ENCODE assay signal across 15 mouse cellular contexts in the genomic region with DNA sequence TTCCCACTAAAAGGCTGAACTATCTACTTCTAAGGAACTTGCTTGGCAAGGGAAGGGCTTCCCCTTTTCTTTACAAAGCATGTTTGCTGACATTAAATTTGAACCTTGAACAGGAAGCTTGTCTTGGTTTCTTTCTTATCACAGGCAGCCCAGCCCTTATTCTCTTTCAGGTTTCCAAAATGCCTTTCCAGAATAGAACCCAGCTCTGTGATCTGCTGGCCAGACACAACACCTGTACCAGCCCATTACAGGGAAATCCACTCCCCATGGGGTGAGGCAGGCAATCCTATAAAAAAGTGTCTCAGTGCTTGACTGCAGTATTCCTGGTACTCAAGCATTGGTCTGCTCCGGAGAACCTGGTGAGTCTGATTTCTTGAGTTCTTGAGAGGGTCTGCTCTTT. TPM values are rescaled to one million over a fixed set of nuclear protein-coding genes. Genes with fewer than 3 reads are reported as not detected.
DNase-seq lines count a peak whose midpoint lies in the region; ATAC-seq and TF ChIP-seq lines count a peak whose summit lies in the region.
"Not testable (repeated sequence)": the region's sequence is repeated elsewhere in the genome, so short reads cannot be mapped to it uniquely, and the experiment has no call there.
"Had no signal": no experiment of that assay in that cellular context is flagged by ENCODE, and none has a peak within 500 bp of the region (broad histone marks: within the 10 kb centered on the region; RNA-seq: fewer than 3 reads in every experiment).

Gene Sprr2a3, plus strand, starts transcription at position 317 of the 400 bp plus-strand sequence.

- TF ChIP-seq EP300 in ES-Bruce4 (IDR thresholded peaks at IDR 0.05; ENCODE audit: insufficient read depth, low read depth, low read length); stomach, postnatal 0 days (optimal IDR thresholded peaks at IDR 0.05): not testable (repeated sequence)

- not testable (repeated sequence) for TF ChIP-seq POLR2A in ES-Bruce4 (IDR thresholded peaks at IDR 0.05; ENCODE audit: insufficient read depth, low read length); small intestine, adult 2 months (IDR thresholded peaks at IDR 0.05; ENCODE audit: low read depth, low read length)

- WGBS in intestine, embryonic 15.5 days, result 90% methylated on average over 1 of the region's 1 CpGs
- WGBS in intestine, postnatal 0 days, result 58% methylated on average over 1 of the region's 1 CpGs
- 41% methylated on average over 1 of the region's 1 CpGs for WGBS in small intestine, adult 2 months
- 81% methylated on average over 1 of the region's 1 CpGs for WGBS in stomach, embryonic 15.5 days
- 74% methylated on average over 1 of the region's 1 CpGs for WGBS in stomach, postnatal 0 days

- ATAC-seq in intestine, embryonic 15.5 days, result peak; percentile 58
- ATAC-seq in intestine, postnatal 0 days, result peak; percentile 26
- 0 out of 2 replicates have a peak, but pooled peaks have one; percentile 20 for ATAC-seq in stomach, embryonic 15.5 days (ENCODE audit: insufficient read depth, low FRiP score, low read depth)
- peak; percentile 84 for ATAC-seq in stomach, postnatal 0 days (ENCODE audit: low FRiP score, low TSS enrichment)

- not testable (repeated sequence) for H3K4me3 ChIP-seq in ES-Bruce4 (ENCODE audit: low read depth, low read length); intestine, embryonic 15.5 days (replicated peaks); intestine, postnatal 0 days (ENCODE audit: low read depth, low read length); small intestine, adult 2 months (ENCODE audit: low read depth, low read length); stomach, embryonic 15.5 days (replicated peaks); stomach, postnatal 0 days (ENCODE audit: low read depth, low read length)

- TF ChIP-seq CTCF in ES-Bruce4 (IDR thresholded peaks at IDR 0.05; ENCODE audit: low read depth, low read length); intestine, postnatal 0 days (IDR thresholded peaks at IDR 0.05; ENCODE audit: low read depth); small intestine, adult 2 months (IDR thresholded peaks at IDR 0.05; ENCODE audit: extremely low read depth, insufficient read length, insufficient replicate concordance, low read depth, low read length); stomach, postnatal 0 days (IDR thresholded peaks at IDR 0.05; ENCODE audit: low read depth): not testable (repeated sequence)

- not testable (repeated sequence) for H3K36me3 ChIP-seq in ES-Bruce4 (ENCODE audit: control insufficient read depth, insufficient read depth, low read length, poor library complexity, severe bottlenecking); intestine, embryonic 15.5 days; intestine, postnatal 0 days (ENCODE audit: control insufficient read depth, insufficient read depth); small intestine, adult 2 months (ENCODE audit: control insufficient read depth, insufficient read depth, low read length); stomach, embryonic 15.5 days; stomach, postnatal 0 days (ENCODE audit: control insufficient read depth, insufficient read depth, low read length)

- H3K4me1 ChIP-seq in ES-Bruce4 (ENCODE audit: control insufficient read depth, insufficient read depth, low read length); intestine, embryonic 15.5 days (replicated peaks); intestine, postnatal 0 days (replicated peaks; ENCODE audit: control insufficient read depth, insufficient read depth, low read length); small intestine, adult 2 months (ENCODE audit: control insufficient read depth, insufficient read depth, insufficient read length, low read length); stomach, embryonic 15.5 days; stomach, postnatal 0 days (replicated peaks; ENCODE audit: control insufficient read depth, insufficient read depth): not testable (repeated sequence)

- not testable (repeated sequence) for H3K27ac ChIP-seq in ES-Bruce4 (ENCODE audit: insufficient read depth, low read length); intestine, embryonic 15.5 days; intestine, postnatal 0 days (ENCODE audit: low read depth, low read length); small intestine, adult 2 months (ENCODE audit: insufficient read depth, low read depth, low read length); stomach, embryonic 15.5 days; stomach, postnatal 0 days (replicated peaks)

- H3K9me3 ChIP-seq in ES-Bruce4 (replicated peaks; ENCODE audit: control insufficient read depth, insufficient read depth, low read length, poor library complexity, severe bottlenecking); intestine, embryonic 15.5 days; intestine, postnatal 0 days (ENCODE audit: control insufficient read depth); stomach, embryonic 15.5 days; stomach, postnatal 0 days (ENCODE audit: control insufficient read depth, low read length): not testable (repeated sequence)

- not testable (repeated sequence) for DNase-seq in stomach, postnatal 0 days (ENCODE audit: low spot score); urinary bladder, adult 2 months (ENCODE audit: low spot score)

- H3K27me3 ChIP-seq in ES-Bruce4 (ENCODE audit: control insufficient read depth, insufficient read depth, low read length, poor library complexity, severe bottlenecking); intestine, embryonic 15.5 days (replicated peaks); intestine, postnatal 0 days (replicated peaks; ENCODE audit: control insufficient read depth, insufficient read depth, low read length); small intestine, adult 2 months (ENCODE audit: control insufficient read depth, insufficient read depth, low read length); stomach, embryonic 15.5 days (replicated peaks); stomach, postnatal 0 days (ENCODE audit: control insufficient read depth, insufficient read depth, low read length): not testable (repeated sequence)

- not testable (repeated sequence) for H3K9ac ChIP-seq in ES-Bruce4 (ENCODE audit: low read depth, poor library complexity, severe bottlenecking); intestine, embryonic 15.5 days; intestine, postnatal 0 days (ENCODE audit: low read depth, low read length); stomach, embryonic 15.5 days; stomach, postnatal 0 days (ENCODE audit: low read length)

- not testable (repeated sequence) for H3K4me2 ChIP-seq in intestine, embryonic 15.5 days (replicated peaks); intestine, postnatal 0 days (replicated peaks; ENCODE audit: low read depth); stomach, embryonic 15.5 days; stomach, postnatal 0 days (replicated peaks; ENCODE audit: low read depth)

RNA-seq across cellular contexts. Expression of gene Sprr2a3, which starts in this region (rescaled TPM):
- 36.5 and 39.1 TPM in 2 replicates for polyA plus RNA-seq in ES-Bruce4 (2011; ENCODE audit: insufficient read depth, insufficient read length, low read depth, missing spikeins)
- polyA plus RNA-seq in intestine, embryonic 15.5 days (2015; fragmentation: Nextera tagmentation; extraction: Ambion mirVana), result 10.6 and 12.8 TPM in 2 replicates
- 38.8 and 45.1 TPM in 2 replicates for polyA plus RNA-seq in intestine, postnatal 0 days (2015; fragmentation: Nextera tagmentation; extraction: Ambion mirVana)
- polyA plus RNA-seq in small intestine, adult 2 months (2012; rRNA removed), result 208 and 247 TPM in 2 replicates
- polyA plus RNA-seq in stomach, embryonic 15.5 days (2015; fragmentation: Nextera tagmentation; extraction: Ambion mirVana), result 44.5 and 82.4 TPM in 2 replicates
- polyA plus RNA-seq in stomach, postnatal 0 days (2015; fragmentation: Nextera tagmentation; extraction: Ambion mirVana), result 712 and 819 TPM in 2 replicates
- 820 and 1,217 TPM in 2 replicates for polyA plus RNA-seq in urinary bladder, adult 2 months (2012; rRNA removed)
- polyA plus RNA-seq: adrenal gland, adult 2 months; CD4-positive, CD25-positive, alpha-beta regulatory T cell, adult 4 months; embryonic facial prominence, embryonic 11.5 days; embryonic facial prominence, embryonic 13.5 days; erythroblast, embryonic 14.5 days; forebrain, embryonic 10.5 days; forebrain, embryonic 12.5 days; forebrain, embryonic 14.5 days had no signal

Comparison
In these comparisons a context has a peak if more than half of its experiments do, and no peak if none do; other contexts are left out.
1. ATAC-seq: peak in every context shown above with its lines; median percentile 84 in stomach, postnatal 0 days; 58 in intestine, embryonic 15.5 days; 26 in intestine, postnatal 0 days; 20 in stomach, embryonic 15.5 days.